Mouse (Mus musculus) liver, postnatal 0 days (tissue): ENCODE results near the gene Fam168a.

ENCODE experiments used
- CTCF ChIP-seq: sonication (generic); IDR thresholded peaks from 2 replicates; pipeline ENCODE4 v1.5.1; 2016; ENCODE audit warnings: antibody characterized with exemption, low read depth
- EP300 ChIP-seq: IDR thresholded peaks from 2 replicates; pipeline ENCODE4 v1.6.1; 2016; ENCODE audit warnings: antibody characterized with exemption, low read depth, mild to moderate bottlenecking

- TF ChIP-seq CTCF = no peak
- no peak for TF ChIP-seq EP300
These were observed 6.4 kb upstream of the Fam168a start for GRCm38 (mm10) chr7:100699771-100700770.
